Mouse (Mus musculus) heart, embryonic 11.5 days (tissue): ENCODE results near the gene Nos1ap. TPM values are rescaled to one million over a fixed set of nuclear protein-coding genes. Genes with fewer than 3 reads are reported as not detected.

Experiments used
- ATAC-seq: fragments of 200-750 bp; cut with Nextera tagmentation; replicated peaks from 2 replicates; pipeline ENCODE4 v1.8.0; 2017; ENCODE audit warnings: moderate library complexity; ENCODE audit not compliant: insufficient number of reproducible peaks, low FRiP score, low TSS enrichment
- H3K27ac ChIP-seq: fragments of 300-500 bp; sonication (generic); 2 replicates; pipeline ENCODE4 v1.5.1; 2014; ENCODE audit warnings: mild to moderate bottlenecking, low read depth, low read length
- H3K27me3 ChIP-seq: fragments of 300-500 bp; sonication (generic); 2 replicates; pipeline ENCODE4 v1.6.1; 2014; ENCODE audit warnings: mild to moderate bottlenecking, low read length, mixed read lengths; ENCODE audit not compliant: control insufficient read depth, insufficient read depth
- H3K36me3 ChIP-seq: fragments of 300-500 bp; sonication (generic); 2 replicates; pipeline ENCODE4 v1.6.1; 2014; ENCODE audit warnings: mild to moderate bottlenecking, low read length, moderate library complexity, mixed read lengths; ENCODE audit not compliant: control insufficient read depth, insufficient read depth
- H3K4me1 ChIP-seq: fragments of 300-500 bp; sonication (generic); 2 replicates; pipeline ENCODE4 v1.6.1; 2014; ENCODE audit warnings: low read length; ENCODE audit not compliant: control insufficient read depth, insufficient read depth
- H3K4me2 ChIP-seq: fragments of 300-500 bp; sonication (generic); 2 replicates; pipeline ENCODE4 v1.6.1; 2014; ENCODE audit warnings: mild to moderate bottlenecking, moderate library complexity
- H3K4me3 ChIP-seq: fragments of 300-500 bp; sonication (generic); 2 replicates; pipeline ENCODE4 v1.5.1; 2014; ENCODE audit warnings: low read depth, low read length
- H3K9ac ChIP-seq: fragments of 300-500 bp; sonication (generic); 2 replicates; pipeline ENCODE4 v1.6.1; 2014; ENCODE audit warnings: mild to moderate bottlenecking, low read depth, low read length, moderate library complexity
- H3K9me3 ChIP-seq: fragments of 300-500 bp; sonication (generic); replicated peaks from 2 replicates; pipeline ENCODE4 v1.6.1; 2016; ENCODE audit warnings: low read length; ENCODE audit not compliant: control insufficient read depth
- WGBS: fragments of 180-500 bp; shearing (Covaris S2); extraction: QIAGEN DNeasy Blood & Tissue Kit; methylation state at CpG from one replicate; pipeline ENCODE4 v1.1.7; 2014; ENCODE audit not compliant: insufficient replicate concordance; 5-methylcytosine and 5-hydroxymethylcytosine counted together
- polyA plus RNA-seq: library from polyadenylated mRNA; unstranded; fragments of >200 nt; fragmentation: Nextera tagmentation; extraction: Ambion mirVana; gene quantifications from 2 replicates; pipeline ENCODE4 v1.2.1, GENCODE M21; 2014

The Nos1ap gene
- polyA plus RNA-seq, 1 experiment from 2014 or later, result 15.5 TPM

DNA sequence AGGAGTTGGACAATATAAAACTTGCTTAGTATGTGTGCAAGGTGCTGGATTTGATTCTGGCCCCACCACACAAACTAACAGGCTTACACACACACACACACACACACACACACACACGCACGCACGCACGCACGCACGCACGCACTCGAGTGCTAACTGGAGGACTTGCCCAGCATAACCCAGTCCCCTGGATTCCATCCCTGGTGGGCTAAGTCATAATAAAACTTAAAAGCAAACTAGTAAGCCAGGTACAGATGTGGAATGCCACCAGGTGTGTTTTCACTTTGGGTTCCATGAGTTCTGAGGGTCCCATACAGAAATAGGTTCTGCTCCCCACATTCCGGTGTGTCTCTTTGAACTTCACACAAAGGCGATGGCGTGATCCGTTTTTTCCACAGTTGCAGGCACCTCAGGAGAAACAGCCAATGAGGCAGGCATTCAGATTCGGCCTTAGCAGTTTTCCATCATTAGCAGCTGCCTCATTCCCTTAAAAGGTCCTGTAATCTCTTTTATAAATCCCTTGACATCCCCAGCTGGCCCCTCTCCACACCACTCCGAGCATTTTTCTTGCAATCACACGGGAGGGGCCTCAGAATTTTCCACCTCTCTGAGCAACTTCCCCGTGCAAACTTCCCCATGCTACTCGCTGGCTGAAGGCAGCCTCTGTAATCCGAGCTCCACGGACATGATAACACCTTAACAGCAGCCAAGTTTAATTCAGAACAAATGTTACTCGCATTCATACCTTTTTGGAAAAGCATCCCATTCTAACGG is 15.8 kb upstream of the Nos1ap start:
- peak overlapping the region; percentile 73 for H3K27ac ChIP-seq
- ATAC-seq, result no peak; the same call in 1 of the 2 replicates
- H3K4me3 ChIP-seq, result no peak overlapping the region
- no peaks in the 10 kb centered on the region for H3K9me3 ChIP-seq
- WGBS, result 41% methylated on average over 21 of the region's 21 CpGs
- no peak overlapping the region; the same call in 1 of the 2 replicates for H3K4me2 ChIP-seq
- H3K36me3 ChIP-seq, result no peaks in the 10 kb centered on the region
- H3K4me1 ChIP-seq, result peaks cover 27% of the 10 kb centered on the region
- no peaks in the 10 kb centered on the region for H3K27me3 ChIP-seq
- peak overlapping the region; percentile 12; the same call in 1 of the 2 replicates for H3K9ac ChIP-seq

DNA sequence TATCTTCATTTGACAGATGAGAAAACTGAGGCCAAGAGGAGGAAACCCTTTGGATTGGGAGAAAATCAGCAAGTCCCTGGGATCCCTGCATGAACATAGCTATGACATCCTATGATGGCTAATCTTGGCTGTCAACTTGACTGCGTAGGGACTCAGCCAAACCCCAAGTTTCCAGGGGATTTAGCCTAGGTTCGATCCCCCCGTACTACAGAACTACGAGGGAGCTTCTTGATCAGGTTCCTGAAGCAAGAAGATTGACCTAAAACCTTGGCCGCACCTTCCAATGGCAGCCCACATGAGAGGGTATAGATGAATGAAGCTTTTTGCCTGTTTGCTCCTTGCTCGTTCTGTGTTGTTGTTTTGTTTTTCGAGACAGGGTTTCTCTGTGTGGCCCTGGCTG is 4.9 kb upstream of the Nos1ap start:
- Histone ChIP-seq H3K27me3 (no peaks in the 10 kb centered on the region), H3K9me3 (no peaks in the 10 kb centered on the region), H3K4me3 (no peak overlapping the region), H3K4me1 (no peaks in the 10 kb centered on the region), H3K27ac (no peak overlapping the region), H3K36me3 (no peaks in the 10 kb centered on the region), H3K4me2 (no peak overlapping the region), H3K9ac (no peak overlapping the region)
- WGBS, result 87% methylated on average over 7 of the region's 7 CpGs
- no peak for ATAC-seq

DNA sequence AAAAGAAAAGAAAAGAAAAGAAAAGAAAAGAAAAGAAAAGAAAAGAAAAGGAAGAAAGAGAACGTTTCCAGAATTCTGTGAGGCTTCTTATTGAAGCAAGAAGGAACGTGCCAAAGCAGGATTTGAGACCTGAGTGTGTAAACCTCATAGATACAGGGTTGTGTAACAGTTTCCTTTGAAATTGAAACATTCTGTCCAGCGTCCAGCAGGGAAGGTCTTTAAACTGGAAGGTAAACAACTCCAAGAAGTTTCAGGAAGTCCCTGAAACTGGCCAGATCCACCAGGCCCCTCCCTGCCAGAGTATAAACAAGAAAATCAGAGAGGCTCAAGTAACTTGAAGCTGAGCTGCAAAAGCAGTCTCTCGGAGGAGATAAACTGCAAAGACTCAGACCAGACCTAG is 870 bp upstream of the Nos1ap start:
- no peaks in the 10 kb centered on the region for H3K36me3 ChIP-seq
- H3K4me1 ChIP-seq, result peaks cover 15% of the 10 kb centered on the region
- no peak overlapping the region for H3K9ac ChIP-seq
- no peak overlapping the region for H3K4me3 ChIP-seq
- no peak overlapping the region for H3K4me2 ChIP-seq
- H3K27ac ChIP-seq, result no peak overlapping the region
- no peaks in the 10 kb centered on the region for H3K9me3 ChIP-seq
- 63% methylated on average over 4 of the region's 4 CpGs for WGBS
- H3K27me3 ChIP-seq, result no peaks in the 10 kb centered on the region
- ATAC-seq, result no peak

DNA sequence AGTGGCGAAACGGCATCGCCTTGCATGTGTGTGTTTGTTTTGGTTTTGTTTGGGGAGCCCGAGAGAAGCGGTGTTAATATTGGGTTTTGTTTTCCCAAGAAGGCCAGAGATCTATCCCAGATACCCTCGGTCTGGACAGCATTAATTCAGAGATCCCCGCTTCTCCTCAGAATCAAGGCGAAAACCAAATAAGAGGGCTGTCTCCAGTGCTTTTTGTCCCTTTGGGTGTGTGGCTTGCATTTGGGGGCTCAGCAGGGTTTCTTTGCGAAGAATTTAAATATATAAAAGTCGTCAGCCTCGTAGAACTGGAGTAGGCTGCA is 340 bp upstream of the Nos1ap start:
- Histone ChIP-seq H3K36me3 (no peaks in the 10 kb centered on the region), H3K27me3 (no peaks in the 10 kb centered on the region), H3K27ac (peak overlapping the region; percentile 73; the same call in 1 of the 2 replicates), H3K4me2 (peak overlapping the region; percentile 95), H3K9ac (peak overlapping the region; percentile 94), H3K4me3 (peak overlapping the region; percentile 96), H3K4me1 (peaks cover 15% of the 10 kb centered on the region), H3K9me3 (no peaks in the 10 kb centered on the region)
- ATAC-seq, result no peak
- WGBS, result 5% methylated on average over 11 of the region's 11 CpGs

DNA sequence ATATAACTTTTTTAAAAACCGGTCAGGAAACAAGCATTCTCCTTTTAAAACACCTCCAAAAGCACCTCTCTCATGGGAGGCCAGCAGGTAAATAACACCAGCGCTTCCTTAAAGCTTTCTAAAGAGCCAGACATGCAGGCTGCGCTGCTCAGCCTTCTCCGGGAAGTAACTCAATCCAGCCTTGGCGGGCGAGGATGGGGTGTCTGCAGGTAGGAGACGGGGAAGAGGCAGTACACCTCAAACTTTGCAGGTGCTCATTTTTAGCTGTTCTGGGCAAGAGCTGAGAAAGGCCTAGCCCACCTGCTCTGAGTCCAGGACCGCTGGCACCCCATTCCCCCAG is 812 bp downstream of the Nos1ap start:
- no peak for ATAC-seq
- Histone ChIP-seq H3K36me3 (0 out of 2 replicates have a peak, but pooled peaks cover 2% of the 10 kb centered on the region), H3K27me3 (no peaks in the 10 kb centered on the region), H3K4me3 (peak overlapping the region; percentile 96), H3K4me1 (peaks cover 15% of the 10 kb centered on the region), H3K27ac (peak overlapping the region; percentile 73), H3K4me2 (peak overlapping the region; percentile 95), H3K9me3 (no peaks in the 10 kb centered on the region), H3K9ac (peak overlapping the region; percentile 94)
- WGBS, result 6% methylated on average over 8 of the region's 8 CpGs

DNA sequence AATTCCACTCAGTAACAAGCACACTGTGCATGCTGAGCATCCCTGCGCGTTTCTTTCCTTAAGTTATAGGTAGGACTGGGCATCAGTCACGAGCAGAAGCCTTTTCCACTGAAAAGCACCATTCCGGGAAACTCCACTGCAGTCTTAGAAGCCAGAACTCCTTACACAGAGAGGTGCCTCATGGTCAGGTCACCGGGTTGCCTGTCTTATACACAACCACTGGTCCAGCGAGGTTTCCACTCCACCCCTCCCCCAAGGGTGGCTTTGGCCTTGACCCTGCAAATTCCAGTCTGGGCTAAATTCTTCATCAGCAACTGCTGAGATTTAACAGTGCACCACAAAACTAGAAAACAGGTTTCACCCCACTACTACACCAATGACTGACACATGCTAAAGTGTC is 1.3 kb downstream of the Nos1ap start:
- no peak for ATAC-seq
- no peaks in the 10 kb centered on the region for H3K27me3 ChIP-seq
- WGBS, result 30% methylated on average over 6 of the region's 6 CpGs
- peak overlapping the region; percentile 95 for H3K4me2 ChIP-seq
- H3K9me3 ChIP-seq, result no peaks in the 10 kb centered on the region
- H3K27ac ChIP-seq, result no peak overlapping the region
- H3K4me3 ChIP-seq, result peak overlapping the region; percentile 96
- peaks cover 15% of the 10 kb centered on the region for H3K4me1 ChIP-seq
- 0 out of 2 replicates have a peak, but pooled peaks cover 3% of the 10 kb centered on the region for H3K36me3 ChIP-seq
- peak overlapping the region; percentile 94; the same call in 1 of the 2 replicates for H3K9ac ChIP-seq

DNA sequence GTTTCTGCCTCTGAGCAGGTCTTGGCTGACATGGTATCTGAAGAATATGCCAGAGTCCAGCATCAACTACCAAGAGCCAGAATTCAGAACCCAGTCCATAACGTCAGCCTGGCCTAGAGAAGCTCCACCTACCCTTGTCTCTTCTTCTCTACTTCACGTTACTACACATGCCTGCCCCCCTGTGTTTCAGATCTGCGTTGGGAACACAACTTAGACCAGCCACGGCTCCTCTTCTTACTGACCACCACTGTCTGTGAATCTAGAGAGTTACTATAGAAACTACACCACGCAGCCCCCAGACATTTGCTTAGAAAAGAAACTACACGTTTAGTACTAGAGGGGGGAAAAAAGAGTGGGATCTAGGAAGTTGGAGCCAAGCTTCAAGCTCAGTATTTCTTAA is 2.9 kb downstream of the Nos1ap start:
- Histone ChIP-seq H3K36me3 (0 out of 2 replicates have a peak, but pooled peaks cover 3% of the 10 kb centered on the region), H3K9ac (no peak overlapping the region), H3K27ac (no peak overlapping the region), H3K4me1 (peaks cover 18% of the 10 kb centered on the region), H3K27me3 (no peaks in the 10 kb centered on the region), H3K4me3 (no peak overlapping the region), H3K9me3 (no peaks in the 10 kb centered on the region), H3K4me2 (peak overlapping the region; percentile 95)
- no peak for ATAC-seq
- WGBS, result 69% methylated on average over 6 of the region's 6 CpGs

DNA sequence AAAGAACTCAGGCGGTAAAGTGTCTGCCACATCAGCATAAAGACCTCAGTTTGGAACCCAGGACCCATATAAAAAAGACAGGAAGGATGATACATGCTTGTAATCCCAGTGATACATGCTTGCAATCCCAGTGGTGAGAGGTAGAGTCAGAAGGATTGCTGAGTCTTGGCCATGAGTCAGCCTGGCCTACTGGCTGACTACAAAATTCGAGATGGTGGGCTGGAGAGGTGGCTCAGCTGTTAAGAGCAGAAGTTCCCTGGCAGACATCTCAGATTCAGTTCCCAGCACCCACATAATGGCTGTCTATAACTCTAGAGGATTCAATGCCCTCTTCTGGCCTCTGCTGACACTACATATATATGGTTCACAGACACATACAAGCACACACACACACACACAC is 5.7 kb downstream of the Nos1ap start:
- no peak overlapping the region for H3K4me3 ChIP-seq
- H3K4me1 ChIP-seq, result peaks cover 34% of the 10 kb centered on the region
- H3K27ac ChIP-seq, result no peak overlapping the region
- WGBS, result 90% methylated on average over 2 of the region's 2 CpGs
- no peak overlapping the region for H3K4me2 ChIP-seq
- H3K27me3 ChIP-seq, result no peaks in the 10 kb centered on the region
- H3K9ac ChIP-seq, result no peak overlapping the region
- H3K9me3 ChIP-seq, result no peaks in the 10 kb centered on the region
- H3K36me3 ChIP-seq, result 0 out of 2 replicates have a peak, but pooled peaks cover 3% of the 10 kb centered on the region
- no peak for ATAC-seq

DNA sequence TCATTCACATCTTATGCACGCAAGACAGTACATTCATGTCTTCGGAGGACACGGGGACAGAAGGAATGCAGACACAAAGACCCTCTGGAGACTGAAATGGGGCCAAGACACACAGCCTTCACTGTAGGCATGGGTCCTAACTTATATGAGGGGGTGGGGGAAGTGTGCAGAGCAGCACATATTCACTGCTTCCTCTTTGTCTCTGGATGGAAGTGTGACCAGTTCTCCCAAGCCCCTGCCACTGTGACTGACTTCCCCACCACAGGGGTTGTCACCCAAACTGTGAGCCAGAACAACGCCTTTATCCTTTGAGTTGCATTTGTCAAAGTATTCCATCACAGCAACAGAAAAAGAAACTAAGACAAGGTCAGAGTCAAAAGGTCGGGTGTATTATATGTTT is 7.3 kb downstream of the Nos1ap start:
- H3K9me3 ChIP-seq, result no peaks in the 10 kb centered on the region
- H3K36me3 ChIP-seq, result 0 out of 2 replicates have a peak, but pooled peaks cover 3% of the 10 kb centered on the region
- ATAC-seq, result no peak
- peaks cover 24% of the 10 kb centered on the region for H3K4me1 ChIP-seq
- H3K27ac ChIP-seq, result no peak overlapping the region
- no peak overlapping the region for H3K4me3 ChIP-seq
- no peak overlapping the region for H3K4me2 ChIP-seq
- no peak overlapping the region for H3K9ac ChIP-seq
- WGBS, result 78% methylated on average over 5 of the region's 5 CpGs
- no peaks in the 10 kb centered on the region for H3K27me3 ChIP-seq
